Mouse (Mus musculus) fat pad, adult 2 months (tissue): Measurements from ENCODE around the gene Dad1.

Source experiments
- DNase-seq: peaks from one replicate; pipeline ENCODE4 v3.0.0-alpha.2; 2011; ENCODE audit warnings: low read depth, low spot score; ENCODE audit errors: extremely low read depth

Gene Dad1

DNA sequence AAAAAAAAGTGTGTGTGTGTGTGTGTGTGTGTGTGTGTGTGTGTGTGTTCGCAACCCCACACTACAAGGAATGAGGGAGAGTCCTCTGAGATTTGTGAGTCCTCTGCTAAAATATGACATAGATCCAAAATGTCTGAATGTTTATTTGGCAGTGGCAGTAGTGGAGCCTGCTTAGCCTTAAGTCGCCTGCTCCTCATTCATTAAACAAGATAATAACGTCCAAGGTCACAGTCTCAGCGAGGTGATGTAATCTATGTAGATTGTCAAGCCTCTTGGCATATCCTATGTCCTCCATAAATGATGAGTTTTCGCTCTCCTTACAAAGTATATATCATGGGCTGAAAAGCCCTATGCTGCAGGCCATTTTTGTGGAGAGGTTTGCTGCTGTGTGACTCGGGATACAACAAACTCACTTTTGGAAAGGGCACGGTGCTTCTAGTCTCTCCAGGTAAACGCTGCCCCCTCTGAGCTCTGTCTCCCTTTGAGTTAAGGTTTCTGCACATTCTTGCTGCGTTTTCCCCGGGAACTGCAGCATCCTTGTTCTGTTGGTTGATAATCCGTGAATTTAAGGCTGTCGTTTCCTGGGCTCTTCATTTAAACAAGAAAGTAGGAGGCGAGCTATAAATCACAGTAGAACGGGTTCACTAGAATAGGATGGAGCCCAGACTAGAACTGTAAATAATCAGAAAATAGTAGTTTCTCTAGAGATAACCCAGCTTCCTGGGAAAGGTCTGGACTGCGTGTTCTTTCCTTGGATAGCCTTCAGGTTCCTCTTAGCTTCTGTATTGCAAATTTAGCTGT is 47.0 kb downstream of the Dad1 start:
- DNase-seq = no peak

DNA sequence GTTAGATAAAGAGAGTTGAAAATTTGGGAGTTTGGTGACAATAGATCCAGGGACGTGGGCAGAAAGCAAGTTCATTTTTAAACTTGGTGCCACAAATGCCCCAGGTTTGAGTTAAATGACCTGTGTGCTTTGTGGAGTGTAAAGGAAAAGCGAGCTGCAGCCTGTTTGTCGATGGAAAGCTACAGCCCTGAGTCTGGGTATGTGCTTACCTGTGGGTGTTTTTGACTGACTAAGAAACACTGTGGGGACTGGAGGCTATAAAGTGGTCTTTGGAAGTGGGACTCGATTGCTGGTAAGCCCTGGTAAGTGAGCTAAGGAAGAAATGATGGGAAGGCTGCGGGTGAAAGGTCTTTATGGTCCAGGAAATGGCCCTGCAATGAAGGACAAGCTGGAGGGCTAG is 47.6 kb downstream of the Dad1 start:
- DNase-seq = no peak

DNA sequence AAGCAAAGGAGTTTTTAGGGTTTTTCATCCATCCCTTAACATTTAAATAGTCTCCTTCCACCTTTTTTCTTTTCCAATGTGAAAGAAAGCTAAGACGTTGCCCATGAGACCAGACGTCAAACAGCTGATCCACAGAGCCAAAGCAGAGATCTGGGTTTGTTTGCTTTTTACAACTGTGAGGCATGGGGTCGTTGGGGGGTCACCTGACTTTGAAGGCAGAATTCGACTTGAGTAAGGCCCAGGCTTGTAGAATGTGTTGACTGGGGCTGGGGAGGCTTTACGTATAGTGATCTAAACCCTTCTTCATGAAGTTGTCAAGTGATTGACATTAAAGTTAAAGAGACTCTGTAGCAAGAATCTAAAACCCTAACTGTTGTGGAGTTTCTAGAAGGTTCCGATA is 48.0 kb downstream of the Dad1 start:
- no peak for DNase-seq

DNA sequence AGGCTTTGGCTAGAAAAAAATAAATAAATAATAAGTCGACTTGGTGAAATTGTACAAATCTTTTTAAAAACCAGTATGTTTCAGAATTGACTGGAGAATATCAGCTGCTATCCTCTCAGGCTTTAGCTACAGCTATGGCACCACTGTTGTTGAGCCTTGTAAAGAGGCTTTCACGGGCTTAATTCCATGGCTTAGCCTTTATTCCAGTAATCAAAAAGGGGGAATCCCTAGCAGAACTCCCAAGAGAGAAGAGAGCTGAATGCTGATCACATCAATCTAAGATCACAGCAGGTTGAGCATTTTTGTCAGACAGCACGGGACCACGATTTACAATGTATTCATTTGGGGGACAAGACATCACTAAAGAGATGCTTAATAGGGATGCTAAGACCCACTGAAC is 49.1 kb downstream of the Dad1 start:
- no peak for DNase-seq

DNA sequence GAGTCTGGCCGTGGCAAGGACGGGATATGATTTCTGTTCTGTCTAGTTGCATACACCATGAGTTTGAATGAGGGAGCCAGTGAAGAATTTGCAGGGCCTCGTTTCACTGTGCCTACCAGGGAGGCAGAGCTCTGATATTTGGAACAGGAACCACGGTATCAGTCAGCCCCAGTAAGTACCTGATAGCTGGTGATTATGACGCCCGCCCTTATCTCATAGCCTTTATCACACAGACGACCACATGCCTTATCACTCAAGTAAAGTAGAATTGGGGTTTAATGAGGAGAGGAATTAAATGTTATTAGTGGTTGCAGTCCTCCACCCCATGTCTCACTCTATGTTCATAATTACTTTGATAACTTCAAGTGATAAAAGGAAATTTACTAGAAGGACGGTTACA is 49.6 kb downstream of the Dad1 start:
- no peak for DNase-seq

DNA sequence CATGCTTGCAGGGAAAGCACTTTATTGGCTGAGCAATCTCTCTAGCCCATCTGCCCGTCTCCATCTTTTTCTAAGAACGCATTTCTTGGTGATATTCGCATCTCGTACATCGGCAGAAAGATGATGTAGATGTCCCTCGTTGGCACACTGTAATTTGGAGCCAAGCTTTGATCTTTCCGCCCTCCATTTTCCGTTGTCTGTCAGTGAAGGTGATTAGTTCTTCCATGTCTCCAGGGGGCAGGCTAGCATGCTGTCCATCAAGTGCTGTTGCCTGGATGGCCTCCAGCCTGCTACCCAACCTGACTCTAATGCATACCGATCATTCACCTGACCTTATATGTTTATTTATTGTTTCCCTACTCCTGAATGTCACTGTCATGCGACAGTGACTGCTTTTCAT is 50.1 kb downstream of the Dad1 start:
- no peak for DNase-seq

DNA sequence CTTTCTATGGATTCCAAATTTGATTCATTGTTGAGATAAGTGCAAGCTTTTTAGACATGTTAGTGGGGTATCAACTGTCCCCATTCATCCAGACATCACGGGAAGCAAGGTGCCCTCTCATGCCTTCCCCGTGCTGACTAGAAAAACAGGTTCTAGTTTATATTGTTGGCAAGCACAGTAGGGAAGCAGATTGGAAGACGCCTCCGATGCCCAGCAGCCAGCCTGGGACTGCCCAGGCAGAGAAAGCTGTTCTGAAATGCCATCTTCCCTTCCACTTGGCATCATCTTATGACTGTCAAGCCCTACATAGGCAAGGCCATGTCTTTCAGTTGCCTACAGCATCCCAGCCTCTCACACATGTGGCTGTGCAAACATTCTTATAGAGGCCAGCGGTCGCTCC is 50.7 kb downstream of the Dad1 start:
- no peak for DNase-seq

DNA sequence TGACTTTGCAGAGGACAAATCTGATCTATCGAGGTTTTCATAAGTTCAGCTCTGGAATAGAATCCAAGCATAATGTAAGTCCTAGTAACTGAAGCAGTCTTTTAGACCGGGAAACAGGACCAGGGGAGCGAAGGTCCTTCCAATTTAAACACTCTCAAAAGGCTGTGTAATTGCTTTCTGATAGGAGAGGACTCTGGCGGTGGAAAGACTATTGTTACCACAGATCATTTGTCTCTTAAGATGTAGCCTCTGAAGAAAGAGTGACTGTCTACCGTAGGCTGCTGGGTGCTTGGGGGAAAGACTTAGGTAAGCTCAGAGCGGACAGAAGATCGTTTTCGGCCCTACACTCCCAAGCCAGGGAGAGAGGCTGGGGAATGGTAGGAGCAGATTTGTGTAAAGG is 53.5 kb downstream of the Dad1 start:
- DNase-seq = no peak

DNA sequence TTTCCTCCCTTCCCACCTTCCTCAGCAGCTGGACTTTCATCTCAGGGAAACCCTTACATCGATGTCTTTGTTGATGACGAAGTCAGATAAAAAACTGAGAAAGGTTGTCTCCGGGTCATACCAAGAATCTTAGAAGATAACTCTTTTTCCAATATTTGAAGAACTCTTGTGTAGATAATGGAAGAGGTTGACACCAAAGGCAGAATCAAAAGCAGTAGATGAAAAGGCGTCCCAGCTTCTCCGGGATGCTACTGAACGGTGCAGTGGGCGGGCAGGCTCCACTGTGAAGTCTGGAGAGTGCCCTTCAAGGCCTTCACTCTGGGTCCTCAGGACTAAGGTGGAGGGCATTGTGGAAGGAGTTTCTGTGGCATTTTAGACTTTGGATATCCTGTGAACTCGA is 54.2 kb downstream of the Dad1 start:
- no peak for DNase-seq

DNA sequence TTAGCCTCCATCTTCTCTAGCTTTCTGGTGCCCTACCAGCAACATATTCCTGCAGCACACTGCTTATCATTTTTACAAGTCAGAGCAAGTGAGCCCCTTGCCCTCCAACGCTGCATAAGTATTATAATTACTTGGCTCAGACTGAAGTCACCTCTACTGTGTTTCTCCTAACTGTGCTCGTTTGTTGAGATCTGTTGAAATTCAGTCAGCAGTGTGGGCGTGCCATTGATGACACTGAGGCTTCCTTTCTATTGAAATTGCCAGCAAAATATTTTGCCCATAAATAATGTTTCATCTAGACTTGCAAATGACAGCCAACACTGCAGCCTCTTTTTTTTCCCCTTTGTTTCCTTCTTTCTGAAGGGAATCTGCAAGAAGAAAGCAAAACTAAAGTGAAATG is 56.2 kb downstream of the Dad1 start:
- no peak for DNase-seq

DNA sequence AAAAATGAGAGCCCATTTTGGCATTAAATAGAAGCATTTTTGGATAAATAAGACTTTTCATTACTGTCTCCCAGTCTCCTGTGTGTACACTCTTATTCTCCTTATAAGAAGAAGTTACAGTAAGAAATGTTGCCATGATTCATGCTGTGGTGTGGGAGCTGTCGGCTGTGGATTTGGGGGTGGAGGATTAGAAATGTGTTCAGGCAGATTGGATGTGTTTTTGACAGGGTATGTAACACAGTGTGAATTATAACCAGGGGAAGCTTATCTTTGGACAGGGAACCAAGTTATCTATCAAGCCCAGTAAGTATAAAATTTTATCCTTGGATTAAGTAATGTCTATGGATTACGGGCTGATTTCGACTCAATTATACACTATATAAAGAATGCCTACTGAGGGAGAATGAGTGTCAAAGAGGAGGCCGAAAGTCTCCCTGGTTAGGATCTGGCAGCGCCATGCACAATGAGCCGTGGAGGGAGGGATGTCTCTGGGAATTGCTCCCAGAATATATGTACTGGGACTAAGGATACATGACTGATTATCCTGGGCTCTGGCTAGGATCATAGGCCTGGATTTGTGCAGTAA is 58.0 kb downstream of the Dad1 start:
- no peak for DNase-seq

DNA sequence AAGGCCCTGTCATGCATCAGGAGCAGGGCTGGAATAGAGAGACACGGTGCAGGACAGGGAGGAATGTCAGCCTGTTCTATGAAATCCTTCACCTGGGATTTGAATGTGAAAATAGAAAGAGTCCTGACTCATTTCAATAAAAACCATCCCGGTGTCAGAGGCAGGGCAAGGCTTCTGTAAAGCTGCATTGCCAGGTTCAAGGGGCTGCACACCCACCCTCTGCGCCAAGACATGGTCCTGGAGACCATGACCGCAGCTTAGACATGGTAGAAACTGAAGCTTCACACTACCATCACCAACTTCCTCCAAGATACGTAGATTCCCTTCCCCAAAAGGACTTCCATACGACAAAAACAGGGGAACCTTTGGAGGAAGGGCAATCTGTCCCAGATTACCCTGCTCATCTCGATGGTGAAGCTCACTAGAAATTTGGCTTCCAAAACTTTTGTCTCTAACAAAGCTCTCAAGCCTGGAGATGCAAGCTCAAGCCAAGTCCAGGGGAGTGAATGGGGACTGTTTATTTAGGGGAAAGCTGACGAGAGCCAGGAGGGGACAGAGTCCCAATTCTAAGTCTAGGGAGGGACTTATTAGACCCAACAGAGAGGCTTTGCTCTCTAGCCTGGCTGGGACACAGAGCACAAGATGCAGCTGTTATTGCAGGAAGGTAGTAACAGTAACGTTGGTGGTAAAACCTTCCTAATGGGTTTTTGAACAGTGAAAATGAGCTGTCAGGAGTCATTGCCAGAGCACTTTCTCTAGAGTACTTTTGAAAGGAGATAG is 60.4 kb downstream of the Dad1 start:
- no peak for DNase-seq

DNA sequence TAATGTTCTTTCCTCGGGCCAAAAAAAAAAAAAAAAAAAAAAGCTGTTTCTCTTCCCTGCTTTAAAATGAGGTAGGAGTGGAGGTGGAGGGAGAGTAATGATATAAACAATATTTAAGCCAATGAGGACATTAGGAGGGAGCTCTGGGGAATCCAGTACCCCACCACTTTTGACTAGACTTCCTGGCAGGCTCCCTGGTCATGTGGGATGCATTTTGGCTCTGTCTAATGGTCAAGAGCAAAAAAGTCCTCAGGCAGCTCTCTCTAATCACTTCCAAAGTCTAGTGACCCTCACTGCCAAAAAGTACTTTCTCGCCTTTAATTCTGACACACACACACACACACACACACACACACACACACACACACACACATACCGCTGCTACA is 61.4 kb downstream of the Dad1 start:
- DNase-seq = no peak

DNA sequence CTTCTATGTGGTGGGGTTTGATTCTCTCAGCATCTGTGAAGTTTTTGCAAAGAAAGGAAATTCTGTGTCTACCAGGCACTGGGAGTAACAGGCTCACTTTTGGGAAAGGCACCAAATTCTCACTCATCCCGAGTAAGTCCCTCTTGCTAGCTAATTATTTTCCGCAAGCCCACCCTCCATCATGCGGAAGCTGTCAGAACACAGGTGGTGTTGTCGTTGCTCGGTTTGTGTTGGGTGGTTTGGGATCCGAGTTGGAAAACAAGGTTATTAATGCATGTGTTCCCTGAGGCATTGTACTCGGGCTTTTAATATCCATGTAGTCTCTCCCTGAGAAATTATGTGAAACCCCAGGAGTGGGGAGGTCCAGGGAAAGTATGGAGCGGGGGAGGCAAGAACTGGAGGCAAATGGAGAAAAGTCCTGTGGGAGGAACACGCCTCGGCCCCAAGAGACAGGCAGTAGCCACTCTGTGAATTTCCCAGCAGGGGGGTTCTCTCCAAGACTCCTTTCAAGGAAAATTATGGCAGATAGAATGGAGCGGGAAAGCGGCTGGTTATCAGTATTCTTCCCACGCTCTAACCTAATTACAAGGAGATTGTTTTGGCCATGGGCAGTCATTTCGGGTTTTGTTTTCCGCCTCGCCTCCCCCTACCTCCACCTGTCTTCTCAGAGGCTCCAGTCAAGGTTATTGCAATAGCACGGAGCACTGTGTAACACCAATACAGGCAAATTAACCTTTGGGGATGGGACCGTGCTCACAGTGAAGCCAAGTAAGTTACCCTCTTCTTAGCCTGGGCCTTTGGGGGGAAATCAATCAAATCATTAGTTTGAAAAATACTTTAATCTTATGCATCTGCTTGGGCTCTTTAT is 62.1 kb downstream of the Dad1 start:
- no peak for DNase-seq

DNA sequence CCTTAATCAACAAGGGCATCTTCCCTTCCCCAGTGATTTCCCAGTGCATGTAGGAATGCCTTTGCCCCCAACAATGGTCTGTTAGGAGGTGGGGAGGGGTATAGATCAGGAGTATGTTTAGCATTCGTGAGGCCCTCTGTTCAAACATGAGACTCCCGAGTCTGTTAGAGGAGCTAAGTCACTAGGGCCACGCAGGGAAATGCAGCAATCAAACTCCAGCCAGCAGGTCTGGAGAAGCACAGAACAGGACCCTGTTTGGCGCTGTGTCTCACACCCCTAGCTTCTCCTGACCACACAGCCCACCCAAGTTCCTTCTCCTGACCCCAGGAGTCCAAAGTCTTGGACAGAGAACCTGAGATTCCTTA is 62.9 kb downstream of the Dad1 start:
- no peak for DNase-seq

DNA sequence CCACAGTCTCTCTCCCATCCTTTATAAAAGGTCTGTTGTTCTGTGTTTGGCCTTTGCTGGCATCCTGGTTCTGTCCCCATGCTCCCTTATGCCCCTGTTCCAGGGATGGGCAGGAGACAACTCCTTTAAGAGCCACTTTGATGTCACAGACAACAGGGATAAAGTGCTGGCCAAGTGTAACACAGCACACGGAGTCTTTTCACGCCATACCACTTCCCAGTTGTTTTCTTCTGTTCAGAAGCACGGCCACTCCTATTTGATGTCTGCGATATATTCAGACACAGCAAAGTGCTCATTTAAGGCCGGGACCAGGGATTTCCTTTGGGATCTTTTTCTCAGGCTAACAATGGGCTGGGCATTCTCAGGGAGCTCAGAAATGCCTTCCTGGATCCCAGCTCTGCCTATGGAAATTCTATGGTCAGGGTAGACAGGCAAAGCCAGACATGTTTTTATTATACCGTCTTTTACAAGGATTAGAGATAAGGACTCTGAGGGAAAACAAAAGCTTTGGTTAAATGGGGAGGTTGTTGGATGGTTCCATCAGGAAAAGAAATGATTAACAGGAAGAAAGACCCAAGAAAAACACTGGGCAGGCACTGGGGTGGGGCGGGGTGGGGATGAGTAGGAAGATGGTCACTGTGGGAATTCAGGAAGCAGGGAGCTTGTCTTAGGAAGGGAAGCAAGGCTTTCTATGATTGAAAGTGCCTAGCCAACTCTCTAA is 63.4 kb downstream of the Dad1 start:
- DNase-seq = no peak

DNA sequence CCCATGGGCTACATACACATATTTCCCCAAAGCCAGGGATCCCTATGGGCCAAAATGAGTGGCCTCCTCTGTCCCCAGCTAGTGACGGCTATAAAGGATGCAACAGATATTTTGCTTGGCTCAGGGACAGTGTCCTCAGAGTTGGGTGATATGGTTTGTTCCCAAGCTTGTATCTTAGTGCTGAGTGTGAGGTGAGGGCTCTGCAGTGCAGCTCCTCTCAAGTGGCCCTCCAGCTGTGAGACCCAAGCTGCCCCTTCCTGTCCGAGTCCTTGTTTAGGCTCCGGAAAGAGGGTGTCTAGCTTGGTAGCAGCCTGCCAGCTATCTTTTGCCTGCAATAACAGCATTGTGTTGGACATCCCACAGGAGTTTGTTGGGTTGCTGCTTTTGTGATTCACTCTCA is 64.6 kb downstream of the Dad1 start:
- DNase-seq = no peak

DNA sequence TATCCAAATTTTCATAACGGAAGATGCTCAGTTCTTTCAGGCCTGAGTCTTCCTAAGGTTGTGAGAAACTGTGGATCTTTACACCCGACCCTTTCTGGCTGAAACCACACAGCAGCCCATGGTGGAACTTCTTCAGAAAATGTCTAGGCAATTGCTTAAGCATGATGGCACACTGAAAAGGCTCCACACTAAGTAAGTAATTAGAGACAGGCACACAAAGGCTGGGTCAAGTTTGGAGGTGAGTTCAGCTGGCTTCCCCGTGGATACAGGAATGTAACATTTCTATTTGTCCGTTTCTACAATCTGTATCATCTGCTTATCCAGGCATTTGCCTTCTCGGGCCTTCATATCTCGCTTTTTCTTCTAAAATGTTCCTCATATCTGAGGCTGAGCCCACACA is 66.7 kb downstream of the Dad1 start:
- DNase-seq = no peak
